Mouse (Mus musculus): ENCODE data around the gene Sik3.

GRCm38 (mm10) chr9:46142492-46142891 lies 129.9 kb downstream of the Sik3 start:
- no peak for TF ChIP-seq CTCF (IDR thresholded peaks at IDR 0.05; ENCODE audit: extremely low read depth, insufficient read depth, insufficient read length, insufficient replicate concordance)
- TF ChIP-seq POLR2A (IDR thresholded peaks at IDR 0.05; ENCODE audit: low read depth, low read length), result no peak

Data from spleen, adult 2 months (tissue).